ENCODE assay signal across 22 mouse cellular contexts in genomic region chr4:149602236-149602635, GRCm38 (mm10). TPM values are rescaled to one million over a fixed set of nuclear protein-coding genes. Genes with fewer than 3 reads are reported as not detected.
DNase-seq lines count a peak whose midpoint lies in the region; ATAC-seq and TF ChIP-seq lines count a peak whose summit lies in the region.
"Had no signal": no experiment of that assay in that cellular context is flagged by ENCODE, and none has a peak within 500 bp of the region (broad histone marks: within the 10 kb centered on the region; RNA-seq: fewer than 3 reads in every experiment).

No protein-coding gene starts in this region.

- DNase-seq in frontal cortex, postnatal 25 days (ENCODE audit: low spot score in 2 of 2) = no peak
- DNase-seq in ES-CJ7 (ENCODE audit: low read depth, low spot score) = peak; percentile 72
- peak; percentile 13 for DNase-seq in Patski (ENCODE audit: low read depth, low spot score)
- DNase-seq in brain, adult 2 months (ENCODE audit: low read depth, low spot score) = peak; percentile 40
- no peak for DNase-seq in thymus, postnatal 10 days (ENCODE audit: low spot score in 2 of 2)
- DNase-seq in lung, postnatal 14 days = no peak
- DNase-seq: adrenal gland, adult 2 months; adrenal gland, postnatal 14 days; cerebellum, postnatal 14 days; forebrain, postnatal 0 days; gastrocnemius, postnatal 10 days; gastrocnemius, postnatal 36 days; heart, adult 2 months; heart, postnatal 14 days; heart, postnatal 4 days; kidney, adult 18-20 months had no signal

- no peak for TF ChIP-seq CTCF in Patski (IDR thresholded peaks at IDR 0.05)

- POLR2A ChIA-PET in Patski (lab: Charles Lee) = interaction anchor here (0.6 to 0.7 kb wide), 3 partner anchors 240 to 712 kb away, joined by 3 to 4 read pairs (median 3); no protein-coding TSS in a partner anchor

- 0 out of 2 replicates have a peak, but pooled peaks have one; percentile 22 for ATAC-seq in frontal cortex, adult (ENCODE audit: low TSS enrichment)
- no peak for ATAC-seq in Patski
- ATAC-seq: CD4-positive, CD25-positive, alpha-beta regulatory T cell, adult 4 months; forebrain, embryonic 14.5 days; forebrain, postnatal 0 days; hindbrain, postnatal 0 days; inflammation-experienced regulatory T-cells, adult 6 months; intestine, embryonic 16.5 days had no signal

- CTCF ChIA-PET in Patski (lab: Charles Lee) = interaction anchor here (0.6 to 1.6 kb wide), 3 partner anchors 22 to 49 kb away, joined by 3 read pairs; no protein-coding TSS in a partner anchor

- no peaks in the 10 kb centered on the region for H3K27me3 ChIP-seq in Patski

- in situ Hi-C loops in Patski (cut with MboI; ENCODE audit: low pct_unique_long_range_greater_than_20kb) = loop anchor here (10.0 kb wide), 1 partner anchor 457 kb away; no protein-coding TSS in a partner anchor

RNA-seq across cellular contexts. Expression of gene Clstn1, which starts 16.0 kb away (rescaled TPM):
- 195 TPM for polyA plus RNA-seq in Patski (2021)

Comparison
In these comparisons a context has a peak if more than half of its experiments do, and no peak if none do; other contexts are left out.
1. DNase-seq: peak in ES-CJ7 (single experiment), Patski (single experiment) and brain, adult 2 months (single experiment); none in frontal cortex, postnatal 25 days (0 of 2), thymus, postnatal 10 days (0 of 2) and lung, postnatal 14 days (single experiment).